Mouse (Mus musculus) naive thymus-derived CD4-positive, alpha-beta T cell, adult 5 months (primary cell): Measurements from ENCODE around the gene Mageb18. TPM values are rescaled to one million over a fixed set of nuclear protein-coding genes. Genes with fewer than 3 reads are reported as not detected.

Experiments
- polyA plus RNA-seq: library from polyadenylated mRNA; unstranded; fragments of 100-300 nt; shearing (Covaris generic); gene quantifications from one replicate; pipeline ENCODE4 v1.2.1, GENCODE M21; 2017

Mageb18 gene
- polyA plus RNA-seq: not detected

DNA sequence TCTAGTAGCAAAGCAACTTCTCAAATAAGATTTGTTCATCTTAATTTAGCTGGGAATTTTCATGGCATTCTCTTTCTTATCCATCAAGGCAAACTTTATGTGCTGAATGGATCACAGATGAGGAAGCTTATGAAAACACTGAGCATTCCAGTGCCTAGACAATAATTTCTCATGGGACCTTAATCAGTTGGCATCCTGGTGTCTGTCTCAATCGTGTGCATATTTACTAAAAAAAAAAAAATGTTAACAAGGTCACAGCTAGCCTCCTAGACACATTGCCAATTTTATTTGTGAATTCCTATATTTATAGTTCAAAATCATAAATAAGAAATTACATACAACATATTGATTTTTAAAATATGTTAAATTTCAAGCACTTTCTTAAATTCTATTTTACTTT is at the start of gene Mageb18:
Gene Mageb18, minus strand, starts transcription at position 101 of the 400 bp plus-strand sequence.

DNA sequence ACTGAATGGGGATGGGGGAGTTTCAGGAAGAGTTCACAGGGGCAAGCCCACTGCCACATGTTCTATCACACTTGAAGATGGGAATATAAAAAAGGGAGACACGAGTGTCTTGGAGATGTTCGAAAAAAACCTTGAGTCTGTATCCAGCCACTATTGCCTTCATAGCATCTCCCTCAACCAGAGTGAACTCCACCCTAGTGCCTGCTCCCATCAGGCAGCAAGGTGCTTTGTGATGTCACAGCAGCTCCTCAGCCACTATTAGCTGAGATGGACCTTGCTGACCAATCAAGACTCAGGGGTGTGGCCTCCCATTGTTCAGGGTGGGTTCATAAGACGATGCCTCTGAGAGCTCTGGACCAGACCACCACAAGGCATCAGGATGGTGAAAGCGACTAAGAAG is 109.7 kb downstream of the Mageb18 start, which contains the start of gene Gm5941:
Gene Gm5941, plus strand, starts transcription at position 301 of the 400 bp plus-strand sequence.

Other genes with a start within 250 kb of the Mageb18 start
- gene Gm5941, start 109.6 kb downstream of the Mageb18 start, polyA plus RNA-seq: not detected